Mouse (Mus musculus) thymus, postnatal 36 days (tissue): ENCODE results near the gene Fkbp15.

Experiments used
- DNase-seq, 2 experiments: peaks; one replicate each; pipeline ENCODE4 v3.0.0; 2022; ENCODE audit warnings: mixed read lengths in 2 of 2

Fkbp15 gene

DNA sequence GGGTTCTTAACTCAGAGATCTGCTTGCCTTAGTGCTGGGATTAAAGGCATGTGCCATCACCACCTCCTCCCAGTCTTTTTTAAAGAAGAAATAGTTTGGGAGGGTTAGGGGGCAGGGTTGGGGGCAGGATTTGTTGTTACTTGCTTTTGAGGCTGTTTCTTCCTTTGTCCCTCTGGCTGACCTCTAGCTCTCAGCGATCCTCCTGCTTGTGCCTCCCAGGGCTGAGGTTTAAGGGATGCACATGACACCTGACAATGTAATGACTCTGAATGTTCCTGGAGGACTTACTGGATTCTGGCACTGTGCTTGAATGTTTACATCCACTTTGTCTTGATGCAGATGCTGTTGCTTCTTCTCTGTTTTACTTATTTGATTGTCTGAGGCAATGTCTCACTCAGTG is 12.1 kb upstream of the Fkbp15 start:
- DNase-seq: no peak

DNA sequence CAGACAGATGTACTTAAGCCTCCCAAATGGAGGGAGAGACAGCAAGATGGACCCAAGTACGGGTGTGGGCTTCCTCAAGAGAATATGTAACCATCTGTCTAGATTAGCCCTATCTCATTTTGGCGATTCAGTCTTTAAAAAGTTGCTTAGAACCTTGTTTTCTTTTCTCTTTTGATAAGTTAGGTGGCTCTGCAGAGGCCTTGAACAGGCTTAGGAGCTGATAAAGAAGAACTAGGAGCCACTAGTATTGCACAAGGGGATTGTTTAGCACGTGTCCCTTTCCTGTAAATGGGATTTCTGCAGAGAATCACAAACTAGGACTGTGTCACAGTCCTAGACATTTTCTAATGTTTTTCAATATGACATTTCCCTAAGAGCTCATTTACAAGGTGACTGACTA is 8.7 kb upstream of the Fkbp15 start:
- DNase-seq: no peak

- no peak for DNase-seq
Measured at GRCm38 (mm10) chr4:62367586-62367985, 7.2 kb upstream of the Fkbp15 start.

DNA sequence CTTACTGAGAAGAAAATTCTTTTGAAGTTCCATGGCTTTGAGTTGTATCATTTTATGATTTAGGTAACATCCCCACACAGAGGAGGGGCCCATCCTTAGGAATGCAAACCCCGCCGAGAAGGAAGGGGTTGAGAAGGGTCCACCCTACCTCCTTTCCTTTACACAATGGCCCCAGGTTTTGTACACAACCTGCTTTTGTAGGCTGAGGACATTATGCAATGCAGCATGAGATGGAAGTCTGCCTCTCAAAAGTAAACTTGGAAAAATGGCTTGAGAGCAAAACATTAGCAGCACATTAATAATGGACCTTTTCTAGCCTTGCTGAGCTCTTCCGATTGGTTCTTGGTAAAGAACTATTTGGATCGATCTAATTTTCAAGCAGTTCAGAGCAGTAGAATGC is 5.9 kb upstream of the Fkbp15 start:
- no peak for DNase-seq

- no peak for DNase-seq
Measured at GRCm38 (mm10) chr4:62364299-62364698, 4.0 kb upstream of the Fkbp15 start.

DNA sequence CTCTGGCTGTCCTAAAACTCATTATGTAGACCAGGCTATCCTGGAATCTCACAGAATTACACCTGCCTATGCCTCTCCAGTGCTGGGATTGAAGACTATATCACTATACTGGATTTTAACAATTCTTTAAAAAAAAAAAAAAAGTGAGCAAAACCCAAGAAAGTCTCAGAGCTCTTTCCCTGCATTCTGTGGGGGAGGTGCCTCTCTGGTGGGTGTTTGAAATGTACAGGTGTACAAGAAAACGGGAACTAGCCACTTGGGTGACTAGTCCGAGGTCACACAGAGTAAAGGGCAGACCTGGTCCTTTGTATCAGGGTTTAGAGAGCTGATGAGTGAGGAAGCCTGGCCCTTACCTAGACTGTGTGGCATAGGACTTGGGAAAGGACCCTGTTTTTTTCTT is 2.1 kb upstream of the Fkbp15 start:
- no peak for DNase-seq

GRCm38 (mm10) chr4:62361997-62362396 is 1.6 kb upstream of the Fkbp15 start:
- no peak for DNase-seq

- no peak for DNase-seq
Measured at GRCm38 (mm10) chr4:62361571-62361970, 1.2 kb upstream of the Fkbp15 start.

- no peak for DNase-seq
Measured at GRCm38 (mm10) chr4:62360805-62361455, 582 bp upstream of the Fkbp15 start.

DNA sequence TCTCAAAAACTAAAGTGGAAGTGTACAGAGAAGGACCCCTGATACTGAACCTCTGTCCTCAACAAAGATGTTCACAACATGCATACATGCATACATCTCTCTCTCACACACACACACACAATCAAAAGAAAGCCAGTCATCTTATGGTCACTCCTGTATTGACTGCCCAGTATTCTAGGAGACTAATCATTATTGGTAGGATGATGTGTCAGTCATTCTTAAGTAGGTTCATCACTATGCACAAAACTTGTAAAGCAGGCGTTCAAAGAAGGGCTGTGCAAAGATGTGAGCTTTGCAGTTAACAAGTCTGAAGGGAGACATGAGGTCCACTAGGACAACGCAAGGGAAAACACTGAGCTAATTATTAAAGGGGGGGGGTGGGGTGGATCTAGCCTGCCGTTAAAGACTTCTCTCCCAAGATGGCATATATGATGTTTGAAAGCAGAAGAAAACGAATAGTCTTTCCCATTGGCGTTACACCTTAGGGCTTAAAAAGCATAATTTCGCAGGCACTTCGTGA is 1.0 kb downstream of the Fkbp15 start:
- DNase-seq: no peak

GRCm38 (mm10) chr4:62357631-62358148 is 2.7 kb downstream of the Fkbp15 start:
- no peak for DNase-seq

DNA sequence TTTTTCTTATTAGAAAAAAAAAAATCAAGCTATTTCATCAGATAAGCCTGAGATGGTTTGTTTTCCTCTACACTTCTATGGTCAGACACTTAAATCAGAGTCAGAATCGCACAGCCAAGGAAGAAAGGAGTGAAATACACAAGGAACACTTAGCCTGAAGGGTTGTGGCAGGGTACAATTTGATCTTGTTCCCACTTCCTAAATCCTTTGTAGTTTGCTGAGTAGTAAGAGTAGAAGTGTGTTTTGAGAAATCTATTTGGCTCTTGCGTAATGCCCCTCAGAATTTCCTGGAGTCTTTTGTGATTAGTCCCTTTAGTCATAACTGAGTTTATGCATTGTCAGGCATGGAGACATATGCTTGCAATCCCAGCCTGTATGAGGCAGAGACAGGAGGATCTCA is 11.0 kb downstream of the Fkbp15 start:
- DNase-seq: no peak

- DNase-seq: no peak
Measured at GRCm38 (mm10) chr4:62348329-62348705, 12.0 kb downstream of the Fkbp15 start.

DNA sequence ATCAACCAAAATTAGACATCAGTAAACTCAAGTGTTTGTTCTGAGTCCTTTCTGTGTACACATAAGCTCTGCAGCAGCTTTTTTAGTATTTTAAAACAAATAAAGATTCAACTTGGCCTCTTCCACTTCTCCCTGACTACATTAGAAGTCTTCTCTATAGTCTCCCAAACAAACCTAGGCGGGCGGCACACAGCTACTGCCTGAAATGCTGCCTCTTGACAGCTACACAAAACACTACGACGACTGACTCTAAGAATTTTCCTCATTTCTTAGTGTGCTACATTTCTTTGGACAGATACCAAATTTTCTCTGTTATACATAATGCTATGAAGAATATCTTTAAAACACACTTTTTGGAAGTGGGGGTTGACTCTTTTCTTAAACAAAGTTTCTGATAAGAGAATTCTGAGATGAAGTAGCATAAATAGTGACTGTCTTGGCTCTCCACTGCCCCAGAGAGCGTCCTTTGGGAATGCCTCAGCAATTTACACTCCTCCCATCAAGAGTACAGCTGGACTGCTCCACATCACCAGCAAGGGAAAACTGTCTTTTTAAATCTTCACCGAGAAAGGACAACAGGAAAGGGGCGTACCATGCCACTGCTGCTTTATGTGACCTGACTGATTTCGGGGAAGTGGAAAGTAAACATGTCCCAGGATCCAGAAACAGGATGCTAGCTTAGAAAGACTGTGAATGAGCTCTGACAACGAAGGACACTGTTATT is 12.6 kb downstream of the Fkbp15 start:
- no peak for DNase-seq

DNA sequence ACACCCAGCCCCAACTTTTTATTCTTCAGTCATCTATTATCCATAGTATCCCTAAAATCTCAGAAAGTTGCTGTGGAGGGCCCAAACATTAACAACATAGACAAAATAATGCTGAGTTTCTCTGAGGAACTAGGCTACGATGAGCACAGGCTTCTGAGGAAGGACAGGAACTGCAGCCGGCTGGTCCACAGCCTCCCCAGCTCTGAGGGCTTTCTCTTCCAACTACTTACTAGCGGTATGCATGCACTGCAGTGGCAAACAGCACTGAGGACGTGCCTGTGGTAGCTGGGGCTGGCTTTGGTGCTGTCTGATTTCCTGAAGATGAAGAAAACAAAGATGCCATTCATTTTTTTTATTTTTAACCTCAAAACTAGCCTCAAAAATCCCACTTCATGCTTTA is 14.5 kb downstream of the Fkbp15 start:
- DNase-seq: no peak

DNA sequence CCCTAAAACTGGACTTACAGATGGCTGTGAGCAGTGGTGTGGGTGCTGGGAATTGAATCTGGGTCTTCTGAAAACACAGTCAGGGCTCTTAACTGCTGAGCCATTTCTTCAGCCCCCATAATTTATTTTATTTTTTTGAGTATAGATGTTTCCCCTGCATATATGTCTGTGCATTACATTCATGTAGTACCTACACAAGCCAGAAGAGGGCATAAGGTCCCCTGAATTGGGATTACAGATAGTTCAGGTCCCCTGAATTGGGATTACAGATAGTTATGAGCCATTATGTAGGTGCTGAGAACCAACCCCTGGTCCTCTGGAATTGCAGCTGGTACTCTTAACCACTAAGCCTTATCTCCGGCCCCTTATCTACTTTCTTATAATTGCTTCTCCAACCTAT is 16.3 kb downstream of the Fkbp15 start:
- DNase-seq: no peak

- DNase-seq: no peak
Measured at GRCm38 (mm10) chr4:62338536-62338935, 21.8 kb downstream of the Fkbp15 start.

DNA sequence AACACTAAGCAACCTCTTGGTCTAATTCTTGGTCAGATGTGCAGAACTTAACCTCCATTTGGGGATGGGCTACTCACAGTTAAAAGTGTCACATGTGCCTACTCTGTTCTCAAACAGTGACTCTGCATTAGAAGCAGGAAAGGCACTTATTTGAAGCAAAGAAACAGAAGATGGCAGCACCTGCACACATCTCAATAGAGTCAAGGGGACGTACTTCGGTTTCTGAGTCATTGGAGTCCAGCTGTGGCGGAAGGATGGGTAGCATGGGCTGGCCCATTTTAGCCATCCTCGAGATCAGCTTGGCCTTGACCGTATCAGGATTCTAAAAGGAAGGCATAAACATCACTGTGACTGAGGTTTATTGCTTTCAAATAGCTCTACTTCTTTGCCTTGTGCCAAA is 28.4 kb downstream of the Fkbp15 start:
- no peak for DNase-seq

- no peak for DNase-seq
Measured at GRCm38 (mm10) chr4:62328941-62329660, 31.2 kb downstream of the Fkbp15 start.

DNA sequence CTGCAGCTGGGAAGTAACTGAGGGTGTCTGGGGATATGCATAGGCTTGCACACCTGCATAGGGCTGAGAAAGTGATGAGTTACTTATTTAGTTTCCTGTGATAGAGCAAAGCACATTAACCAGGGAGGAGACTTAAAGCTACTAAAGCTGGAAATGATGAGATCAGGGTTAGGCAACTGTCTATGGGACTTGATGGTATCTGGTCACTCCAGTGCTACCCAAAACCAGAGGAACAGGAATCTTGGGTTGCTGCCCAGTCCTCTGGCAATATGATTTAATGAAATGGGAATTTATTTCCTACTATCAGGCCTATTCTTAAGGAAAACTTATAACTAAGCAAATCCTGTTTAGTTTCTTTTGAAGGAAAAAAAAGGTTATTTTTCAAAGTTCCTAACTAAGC is 34.2 kb downstream of the Fkbp15 start:
- no peak for DNase-seq

DNA sequence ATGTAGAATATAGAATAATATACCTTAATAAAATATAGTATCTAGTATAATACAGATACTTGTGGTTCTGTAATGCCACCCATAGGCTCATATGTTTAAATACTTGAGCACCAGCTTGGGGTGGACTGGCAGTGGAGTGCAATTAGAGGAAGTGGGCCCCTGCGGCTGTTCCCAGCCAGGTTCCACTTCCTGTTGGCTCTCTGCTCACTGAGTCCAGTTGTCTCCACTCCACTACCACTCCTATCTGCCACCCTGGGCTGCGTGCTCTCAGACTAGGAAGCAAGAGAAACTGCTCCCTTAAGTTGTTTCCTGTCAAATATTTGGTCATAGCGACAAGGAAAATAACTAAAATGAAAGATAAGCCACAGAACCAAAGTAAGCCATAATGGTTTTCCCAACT is 37.7 kb downstream of the Fkbp15 start:
- no peak for DNase-seq

DNA sequence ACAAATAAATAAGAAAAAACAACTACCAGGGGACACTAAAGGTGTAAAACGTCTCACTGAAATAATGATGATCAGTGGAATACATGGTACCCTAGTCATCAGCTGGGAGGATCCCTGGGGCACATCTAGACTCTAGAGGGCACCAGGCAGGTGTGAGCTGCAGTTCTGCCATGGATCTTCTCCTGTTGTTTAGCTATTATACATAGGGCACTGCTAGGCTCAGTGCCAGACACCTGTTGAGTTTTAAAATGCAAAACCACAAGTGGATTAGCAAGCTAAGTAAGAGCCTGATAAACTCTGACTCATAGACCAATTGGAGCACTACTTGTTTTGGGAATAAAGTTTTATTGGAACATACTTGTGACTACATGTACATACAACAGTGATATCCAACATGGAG is 42.1 kb downstream of the Fkbp15 start:
- no peak for DNase-seq

DNA sequence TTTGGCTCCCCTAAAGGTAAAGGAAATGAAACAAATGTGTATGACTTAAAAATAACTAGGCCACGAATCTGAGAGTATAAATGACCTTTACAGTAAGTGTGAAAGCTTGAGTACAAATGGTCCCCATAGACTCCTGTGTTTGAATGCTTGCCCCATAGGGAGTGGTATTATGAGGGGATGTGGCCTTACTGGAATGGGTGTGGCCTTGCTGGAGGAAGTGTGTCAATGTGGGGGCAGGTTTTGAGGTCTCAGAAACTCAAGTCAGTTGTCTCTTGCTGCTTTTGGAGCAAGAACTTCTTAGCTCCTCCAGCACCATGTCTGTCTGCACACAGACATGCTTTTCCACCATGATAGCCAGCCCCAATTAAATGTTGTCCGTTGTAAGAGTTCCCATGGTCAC is 43.9 kb downstream of the Fkbp15 start:
- no peak for DNase-seq

DNA sequence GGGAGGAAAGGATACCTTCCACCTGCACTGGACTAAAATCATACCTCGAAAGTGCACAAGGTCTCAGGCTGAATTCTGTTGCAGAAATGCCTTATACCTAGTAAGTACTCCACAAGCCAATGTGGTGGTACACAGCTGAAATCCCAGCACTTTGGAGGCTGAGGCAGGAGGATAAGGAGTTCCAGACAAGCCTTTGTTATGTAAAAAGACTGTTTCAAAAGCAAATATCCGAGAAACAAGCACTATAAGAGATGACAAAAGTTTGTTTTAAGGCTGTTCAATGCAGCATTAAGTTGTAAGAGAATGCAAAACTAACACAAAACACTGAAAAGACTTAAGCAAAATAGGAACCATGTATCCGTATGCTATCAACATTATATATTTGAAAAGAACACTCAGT is 45.8 kb downstream of the Fkbp15 start:
- no peak for DNase-seq
